Comparison of ENCODE assay signal across 25 mouse cellular contexts in genomic region chr1:186604124-186604523, GRCm38 (mm10).
A peak's percentile ranks its signal among the peaks of the same experiment; 100 is the strongest.
DNase-seq lines count a peak whose midpoint lies in the region; ATAC-seq lines count a peak whose summit lies in the region.
"Had no signal": no experiment of that assay in that cellular context is flagged by ENCODE, and none has a peak within 500 bp of the region (broad histone marks: within the 10 kb centered on the region; RNA-seq: fewer than 3 reads in every experiment).

No protein-coding gene starts in this region.

- intact Hi-C loops in left cerebral cortex, postnatal 4 days (cut with DNase I): no loop called here
- intact Hi-C loops in left cerebral cortex, postnatal 25 days (cut with DNase I): no loop called here

- DNase-seq in cerebellum, postnatal 10 days: peak; percentile 68 to 74
- no peak for DNase-seq in cerebellum, adult 9-10 months
- DNase-seq in left cerebral cortex, postnatal 4 days: peak; percentile 41
- no peak for DNase-seq in left cerebral cortex, postnatal 25 days (ENCODE audit: low spot score in 2 of 2)
- peak; percentile 27 for DNase-seq in retina, postnatal 1 day
- DNase-seq in retina, embryonic 14.5 days (ENCODE audit: low spot score): no peak
- DNase-seq in frontal cortex, postnatal 14 days (ENCODE audit: low spot score in 2 of 2): no peak
- DNase-seq: adrenal gland, postnatal 10 days; adrenal gland, postnatal 36 days; cerebellum, adult 18-20 months; cerebellum, adult 9-11 months; gastrocnemius, postnatal 10 days; gastrocnemius, postnatal 36 days; heart, adult 2 months; heart, postnatal 14 days; heart, postnatal 4 days had no signal

- H3K4me3 ChIP-seq in kidney, embryonic 14.5 days (ENCODE audit: low read length): no peak overlapping the region
- H3K4me3 ChIP-seq: embryonic facial prominence, embryonic 12.5 days; embryonic facial prominence, embryonic 15.5 days; heart, adult 2 months; heart, embryonic 10.5 days; heart, embryonic 13.5 days; intestine, embryonic 15.5 days had no signal

- ATAC-seq in kidney, embryonic 14.5 days (ENCODE audit: low FRiP score, low TSS enrichment): no peak
- ATAC-seq: CD4-positive, CD25-positive, alpha-beta regulatory T cell, adult 4 months; forebrain, embryonic 14.5 days; intestine, embryonic 15.5 days had no signal

- no peaks in the 10 kb centered on the region for H3K36me3 ChIP-seq in kidney, embryonic 14.5 days (ENCODE audit: control insufficient read depth, insufficient read depth, low read length)
- H3K36me3 ChIP-seq: embryonic facial prominence, embryonic 12.5 days; embryonic facial prominence, embryonic 15.5 days; heart, embryonic 10.5 days; intestine, embryonic 15.5 days had no signal

- 88% methylated on average over 5 of the region's 5 CpGs for WGBS in kidney, embryonic 14.5 days

- H3K27ac ChIP-seq in kidney, embryonic 14.5 days (ENCODE audit: low read depth, low read length): no peak overlapping the region
- H3K27ac ChIP-seq: embryonic facial prominence, embryonic 12.5 days; embryonic facial prominence, embryonic 15.5 days; heart, adult 2 months; heart, embryonic 10.5 days; heart, embryonic 13.5 days; hindbrain, embryonic 14.5 days; intestine, embryonic 15.5 days had no signal

- H3K4me1 ChIP-seq in kidney, embryonic 14.5 days (ENCODE audit: control insufficient read depth, insufficient read depth, low read length): no peaks in the 10 kb centered on the region; the same call in 1 of the 2 replicates
- H3K4me1 ChIP-seq: intestine, embryonic 15.5 days had no signal

- H3K27me3 ChIP-seq in kidney, embryonic 14.5 days (ENCODE audit: control insufficient read depth, insufficient read depth, low read length): no peaks in the 10 kb centered on the region
- H3K27me3 ChIP-seq: embryonic facial prominence, embryonic 12.5 days; embryonic facial prominence, embryonic 15.5 days; heart, embryonic 13.5 days; intestine, embryonic 15.5 days had no signal

- H3K9me3 ChIP-seq in kidney, embryonic 14.5 days (ENCODE audit: control insufficient read depth, low read length): no peaks in the 10 kb centered on the region
- H3K9me3 ChIP-seq: embryonic facial prominence, embryonic 12.5 days; embryonic facial prominence, embryonic 15.5 days; heart, embryonic 10.5 days; heart, embryonic 13.5 days; intestine, embryonic 15.5 days had no signal

- H3K4me2 ChIP-seq in kidney, embryonic 14.5 days (replicated peaks; ENCODE audit: low read depth, low read length): no peak overlapping the region
- H3K4me2 ChIP-seq: embryonic facial prominence, embryonic 12.5 days; embryonic facial prominence, embryonic 15.5 days; heart, embryonic 13.5 days; hindbrain, embryonic 14.5 days; intestine, embryonic 15.5 days had no signal

- H3K9ac ChIP-seq in kidney, embryonic 14.5 days (ENCODE audit: low read depth, low read length): no peak overlapping the region
- H3K9ac ChIP-seq: embryonic facial prominence, embryonic 12.5 days; embryonic facial prominence, embryonic 15.5 days; heart, embryonic 13.5 days; hindbrain, embryonic 14.5 days; intestine, embryonic 15.5 days had no signal

Comparison
In these comparisons a context has a peak if more than half of its experiments do, and no peak if none do; other contexts are left out.
1. DNase-seq: peak in cerebellum, postnatal 10 days (2 of 2), left cerebral cortex, postnatal 4 days (single experiment) and retina, postnatal 1 day (single experiment); none in cerebellum, adult 9-10 months (single experiment), left cerebral cortex, postnatal 25 days (0 of 2), retina, embryonic 14.5 days (single experiment) and frontal cortex, postnatal 14 days (0 of 2).